Mouse (Mus musculus) G1E-ER4 (cell line): ENCODE measurements around the gene Tbx19. TPM values are rescaled to one million over a fixed set of nuclear protein-coding genes. Genes with fewer than 3 reads are reported as not detected.

ENCODE experiments used
- GATA1 ChIP-seq: IDR thresholded peaks from one replicate; pipeline ENCODE4 v1.8.0; 2012; ENCODE audit warnings: low read length, inconsistent platforms
- polyA plus RNA-seq: library from polyadenylated mRNA; stranded (reverse); fragments of >175 nt; gene quantifications from 2 replicates; pipeline ENCODE4 v1.2.3, GENCODE M21; 2012

Gene Tbx19
- polyA plus RNA-seq, 1 experiment = not detected

- no peak for TF ChIP-seq GATA1
Measured at GRCm38 (mm10) chr1:165105270-165106010, 55.1 kb downstream of the Tbx19 start.

DNA sequence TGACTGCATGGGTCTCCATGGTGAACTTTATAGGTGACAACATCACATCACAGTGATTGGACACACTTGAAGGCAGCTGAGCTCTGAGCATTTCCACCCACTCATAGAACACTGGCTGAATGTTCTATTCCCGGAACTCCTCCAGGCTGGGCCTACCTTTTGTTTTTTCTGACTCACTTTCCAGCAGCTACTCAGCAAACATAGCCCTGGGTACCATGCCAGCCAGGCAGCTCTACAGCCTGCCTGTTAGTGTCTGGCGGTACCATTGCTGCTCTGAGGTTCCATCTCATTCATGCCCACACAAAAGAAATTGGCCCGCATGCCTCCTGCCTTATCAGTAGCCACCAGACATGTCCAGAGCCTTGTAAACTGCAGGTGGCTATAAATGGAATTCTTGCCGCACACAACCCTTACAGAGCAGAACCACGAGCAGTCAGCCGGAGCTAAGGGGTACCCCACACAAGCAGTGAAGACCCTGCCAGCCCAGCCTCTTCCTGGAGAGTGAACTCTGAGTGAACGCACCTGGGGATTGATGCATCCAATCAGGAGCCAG lies 55.8 kb downstream of the Tbx19 start:
- TF ChIP-seq GATA1 = no peak

DNA sequence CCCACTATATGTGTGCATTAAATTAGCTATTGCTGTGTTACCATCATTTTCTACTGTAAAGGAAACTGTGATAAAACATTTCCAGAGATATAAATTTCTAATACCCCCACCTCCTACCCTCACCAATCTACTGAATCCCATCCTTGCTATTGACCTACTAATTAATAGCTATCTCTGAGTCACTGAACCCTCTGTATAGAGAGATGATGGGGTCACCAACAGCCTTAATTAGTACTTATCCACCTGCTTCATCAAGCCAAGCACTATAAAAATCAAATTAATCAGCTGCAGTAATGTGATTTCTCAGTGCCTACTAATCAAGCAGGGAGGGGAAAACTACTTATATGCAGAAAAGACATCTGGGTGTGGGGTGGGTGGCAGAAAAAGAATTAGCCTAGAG lies 61.0 kb downstream of the Tbx19 start:
- no peak for TF ChIP-seq GATA1

- no peak for TF ChIP-seq GATA1
Measured at GRCm38 (mm10) chr1:165094871-165095270, 65.7 kb downstream of the Tbx19 start.

DNA sequence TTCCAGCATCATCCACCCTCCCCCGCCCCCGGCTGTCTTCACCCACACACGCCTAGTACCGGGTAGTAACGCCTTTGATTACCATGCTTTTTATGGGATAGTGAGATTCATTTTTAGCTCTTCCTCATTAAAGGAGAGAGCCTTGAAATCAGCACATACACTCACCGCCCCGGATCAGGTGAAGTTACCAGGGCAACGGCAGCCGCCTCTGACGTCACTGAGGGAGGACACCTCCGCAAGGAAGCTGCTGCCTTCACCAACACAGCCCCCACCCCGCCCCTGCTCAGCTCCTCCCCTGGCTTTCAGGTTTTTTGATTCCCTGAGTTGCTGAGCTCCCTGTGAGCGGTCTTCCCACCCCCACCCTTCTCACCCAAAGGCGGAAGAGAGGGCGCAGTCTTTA lies 68.9 kb downstream of the Tbx19 start:
- no peak for TF ChIP-seq GATA1

- no peak for TF ChIP-seq GATA1
Measured at GRCm38 (mm10) chr1:165089556-165089955, 71.0 kb downstream of the Tbx19 start.

Other genes starting within 250 kb of the Tbx19 start
- not detected in 2 replicates for gene Xcl1, start 225.2 kb downstream of the Tbx19 start, polyA plus RNA-seq
- gene Sft2d2, start 33.7 kb upstream of the Tbx19 start, polyA plus RNA-seq = 2.7 and 4.6 TPM in 2 replicates
- gene Tiprl, start 76.2 kb upstream of the Tbx19 start, polyA plus RNA-seq = 16.0 and 18.8 TPM in 2 replicates
- gene Gpr161, start 135.0 kb upstream of the Tbx19 start, polyA plus RNA-seq = not detected in 2 replicates